Mouse (Mus musculus) adrenal gland, adult 18-20 months (tissue): ENCODE results near the gene Gm10447. TPM values are rescaled to one million over a fixed set of nuclear protein-coding genes. Genes with fewer than 3 reads are reported as not detected.
"Not testable (repeated sequence)": the region's sequence is repeated elsewhere in the genome, so short reads cannot be mapped to it uniquely, and the experiment has no call there.

Experiments used
- DNase-seq, 2 experiments: peaks; one replicate each; pipeline ENCODE4 v3.0.0; 2021 to 2022; ENCODE audit warnings: low spot score in 2 of 2
- total RNA-seq, 2 experiments: library from RNA; stranded (reverse); gene quantifications; 1 replicate in 1 of 2; 2 replicates in 1 of 2; pipeline ENCODE4 v1.2.3; 2021

Gene Gm10447
- total RNA-seq, 2 experiments from 2014 or later, result 0.27 TPM; not detected in 1

DNA sequence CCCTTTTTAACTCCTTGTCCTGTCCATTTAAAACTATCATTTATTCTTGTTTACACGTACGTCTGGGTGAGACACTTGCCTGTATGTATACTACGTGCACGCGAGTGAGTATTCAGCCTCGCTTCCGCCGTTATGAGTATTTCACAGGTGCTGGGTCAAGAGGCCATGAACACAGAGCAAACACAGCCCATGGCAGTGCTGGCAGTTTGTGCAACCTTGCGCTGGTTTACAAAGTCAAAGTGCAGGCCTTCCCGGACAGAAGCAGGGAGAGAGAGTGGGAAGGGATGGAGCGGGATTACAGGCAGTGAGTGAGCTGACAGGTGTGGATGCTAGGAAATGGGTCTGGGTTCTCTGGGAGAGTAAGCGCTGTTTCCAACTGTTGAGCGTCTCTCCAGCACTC is 10.7 kb downstream of the Gm10447 start:
- DNase-seq, result no peak

DNA sequence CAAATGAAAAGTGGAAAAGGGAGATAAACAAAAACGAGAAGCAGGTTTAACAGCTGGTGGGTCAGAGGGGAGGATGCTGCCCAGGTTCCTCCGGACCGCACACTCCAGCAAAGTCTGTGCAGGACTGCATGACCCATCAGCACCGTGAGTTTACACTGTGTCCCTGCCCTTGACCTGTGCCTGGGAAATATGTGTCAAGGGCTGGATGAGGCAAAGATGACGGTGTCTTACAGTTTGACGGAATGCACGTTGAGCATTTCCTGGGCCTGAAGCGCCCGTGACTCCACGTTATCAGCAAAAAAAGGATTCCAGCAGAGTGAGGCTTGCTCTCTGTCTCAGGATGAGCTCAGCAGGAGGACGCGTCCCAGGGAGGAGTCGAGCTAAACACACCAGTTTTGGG is 11.3 kb downstream of the Gm10447 start:
- DNase-seq, result no peak

DNA sequence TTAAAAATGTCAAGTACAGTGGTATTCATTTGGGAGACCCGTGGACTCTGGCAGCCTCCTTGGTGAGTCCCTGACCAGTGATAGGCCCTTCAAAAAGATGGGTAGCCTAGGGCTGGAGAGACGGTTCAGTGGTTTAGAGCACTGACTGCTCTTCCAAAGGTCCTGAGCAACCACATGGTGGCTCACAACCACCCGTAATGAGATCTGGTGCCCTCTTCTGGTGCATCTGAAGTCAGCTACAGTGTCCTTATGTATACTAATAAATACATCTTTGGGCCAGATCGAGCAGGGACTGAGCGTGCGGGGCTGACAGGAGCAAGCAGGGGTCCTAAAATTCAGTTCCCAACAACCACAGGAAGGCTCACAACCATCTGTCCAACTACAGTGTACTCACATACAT is 13.0 kb downstream of the Gm10447 start:
- no peak for DNase-seq

DNA sequence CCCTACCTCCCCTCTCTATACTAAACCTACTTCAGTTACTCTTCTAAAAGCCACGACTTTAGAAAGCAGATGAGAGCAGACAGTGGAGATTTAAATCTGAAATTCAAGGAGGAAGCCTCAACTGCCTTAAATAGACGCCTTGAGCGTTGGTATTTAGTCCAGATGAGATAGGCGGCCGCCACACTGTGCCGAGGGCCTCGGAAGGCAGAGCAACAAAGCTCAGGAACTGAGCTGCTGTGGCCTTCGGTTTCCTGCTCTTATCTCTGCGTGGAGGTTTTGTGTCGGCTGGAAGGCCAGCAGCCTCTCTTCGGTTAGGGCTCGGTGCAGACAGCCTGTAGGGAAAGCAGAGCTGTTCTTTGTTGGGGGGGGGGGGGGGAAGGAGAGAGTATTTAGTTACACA is 15.0 kb downstream of the Gm10447 start:
- DNase-seq, result no peak

DNA sequence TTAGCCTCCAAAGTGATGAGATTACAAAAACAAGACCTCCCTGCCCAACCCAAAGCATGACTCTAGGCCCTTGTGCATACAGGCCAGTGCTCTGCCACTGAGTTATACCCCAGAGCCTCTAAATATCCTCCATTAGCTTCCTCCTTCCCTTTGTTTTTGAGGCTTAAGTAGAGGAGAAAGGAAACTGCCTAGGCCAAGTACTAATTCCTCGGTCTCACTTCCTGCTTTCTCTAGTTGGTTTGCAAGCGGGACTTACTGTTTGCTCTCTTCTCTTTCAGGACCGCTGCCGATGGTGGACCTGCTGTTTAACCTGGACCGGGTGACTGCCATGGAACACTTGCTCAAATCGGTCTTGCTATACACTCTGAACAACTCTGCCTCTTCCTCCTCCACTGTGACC is 20.6 kb downstream of the Gm10447 start:
- DNase-seq, result no peak

DNA sequence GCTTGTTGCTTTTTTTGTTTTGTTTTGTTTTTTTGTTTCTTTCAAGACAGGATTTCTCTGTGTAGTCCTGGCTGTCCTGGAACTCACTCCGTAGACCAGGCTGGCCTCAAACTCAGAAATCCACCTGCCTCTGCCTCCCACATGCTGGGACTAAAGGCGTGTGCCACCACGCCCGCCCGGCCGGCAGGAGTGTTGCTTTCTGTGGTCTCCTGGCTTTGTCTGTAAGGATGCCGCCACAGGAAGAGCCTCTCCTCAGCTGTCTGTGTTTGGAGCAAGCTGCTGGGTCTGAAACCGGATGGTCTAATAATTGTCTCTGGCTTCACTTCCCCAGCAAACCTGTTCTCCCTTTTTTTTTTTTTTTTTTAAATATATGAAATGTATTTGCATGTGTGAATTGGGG is 21.4 kb downstream of the Gm10447 start:
- no peak for DNase-seq

DNA sequence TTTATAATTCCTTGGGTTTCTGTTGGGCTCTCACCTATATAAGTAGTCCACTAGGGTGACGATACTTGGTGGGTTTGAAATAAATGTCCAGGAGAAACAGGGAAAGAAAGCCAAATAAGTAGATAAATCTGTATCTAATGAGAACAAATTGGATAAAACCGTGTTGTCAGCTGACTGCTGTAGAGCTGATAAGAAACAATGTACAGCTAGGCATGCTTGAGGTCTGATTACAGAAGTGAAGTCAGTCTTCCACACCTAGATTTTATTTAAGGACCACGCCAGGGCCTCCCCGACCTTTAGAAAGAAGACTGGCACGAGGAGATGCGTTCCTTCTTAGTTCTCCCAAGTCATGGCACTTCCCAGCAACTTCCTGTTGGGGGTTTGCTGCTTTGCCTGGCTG is 23.9 kb downstream of the Gm10447 start:
- no peak for DNase-seq

DNA sequence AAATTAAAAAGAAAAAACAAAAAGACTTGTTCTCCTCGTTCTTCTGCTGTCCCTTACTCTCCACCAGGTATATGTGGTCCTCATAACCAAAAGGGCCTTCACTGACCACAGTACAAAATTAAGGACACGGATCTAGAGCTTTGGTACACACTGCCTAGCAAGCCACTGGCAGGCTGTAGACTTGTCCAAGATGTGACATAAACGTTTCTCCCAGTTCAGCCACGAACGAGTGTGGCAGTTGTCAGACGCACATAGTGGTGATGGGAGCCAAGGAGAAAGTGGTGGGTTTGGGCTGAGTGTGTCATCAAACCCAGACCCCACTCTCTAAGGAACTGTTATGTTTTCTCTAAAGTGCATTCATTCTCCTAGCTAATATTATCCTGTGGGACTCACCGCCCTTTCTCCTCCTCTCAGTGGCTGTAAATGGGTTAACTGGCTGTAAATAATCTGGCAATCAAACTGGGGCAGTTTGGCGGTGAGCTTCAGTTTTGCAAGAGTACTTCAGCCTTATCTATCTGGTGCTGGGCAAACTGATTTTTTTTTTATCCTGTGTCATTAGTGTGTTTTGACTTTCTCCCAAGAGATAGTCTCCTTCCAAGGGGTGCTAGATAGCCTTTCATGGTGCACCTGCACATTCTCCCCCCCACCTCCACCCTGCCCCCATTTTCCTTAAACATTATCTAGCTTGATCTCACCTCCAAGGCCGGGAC is 25.4 kb downstream of the Gm10447 start:
- peak in 1 of 2 experiments; percentile 29 for DNase-seq

DNA sequence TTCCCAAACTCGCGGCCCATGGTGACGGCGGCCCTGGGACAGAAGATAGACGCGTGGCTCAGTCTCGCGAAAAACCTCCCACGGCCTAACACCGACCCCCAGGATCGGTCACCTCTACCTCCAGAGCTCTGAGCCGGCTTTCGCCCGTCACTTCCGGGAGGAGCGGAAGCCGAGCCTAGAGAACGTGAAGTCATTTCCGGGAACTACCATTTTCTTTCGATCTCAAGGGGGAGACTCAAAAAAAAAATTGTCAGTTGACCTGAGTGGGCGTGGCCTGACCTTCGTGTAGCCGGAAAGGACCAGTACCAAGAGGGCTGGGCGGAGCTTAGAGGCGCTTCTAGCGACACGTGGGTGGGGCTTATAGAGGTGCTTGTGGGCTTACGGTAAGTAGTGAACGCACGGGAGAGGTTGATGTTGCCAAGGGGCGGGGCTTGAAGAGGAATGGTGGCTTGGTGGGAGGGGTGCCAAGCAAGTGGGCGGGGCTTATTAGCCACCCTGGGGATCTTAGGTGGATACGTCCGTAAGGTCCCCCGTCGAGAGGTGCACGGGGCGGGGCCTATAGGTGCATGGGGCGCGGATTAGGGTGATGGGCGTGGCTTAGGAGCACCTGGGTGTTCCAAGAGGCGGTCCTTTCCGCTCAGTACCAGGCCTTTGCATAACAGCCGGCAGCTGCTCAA is 26.1 kb downstream of the Gm10447 start, which contains the start of the genes Uqcrq and Gdf9:
Gene Uqcrq, minus strand, starts transcription at position 162 of the 677 bp plus-strand sequence.
Gene Gdf9, plus strand, starts transcription at position 354 of the 677 bp plus-strand sequence.
- peak; percentile 90 to 95 for DNase-seq

DNA sequence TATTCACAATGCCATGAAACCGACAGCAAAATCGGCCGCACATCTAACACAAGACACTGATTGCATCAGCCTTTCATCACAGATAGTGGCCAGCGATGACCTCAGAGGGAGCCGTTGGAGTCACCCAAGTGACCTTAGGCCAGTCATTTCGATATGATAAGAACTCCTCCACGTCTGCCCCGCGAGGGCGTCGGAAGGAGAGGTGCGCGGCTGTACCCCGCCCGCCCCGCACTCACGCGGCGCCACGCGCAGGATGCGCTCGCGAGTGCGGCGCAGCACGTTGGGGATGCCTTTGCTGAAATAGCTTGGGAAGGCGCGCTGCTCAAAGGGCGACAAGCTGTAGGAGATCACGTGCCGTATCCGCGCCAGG is 26.6 kb downstream of the Gm10447 start:
- DNase-seq, result peak in 1 of 2 experiments; percentile 63

DNA sequence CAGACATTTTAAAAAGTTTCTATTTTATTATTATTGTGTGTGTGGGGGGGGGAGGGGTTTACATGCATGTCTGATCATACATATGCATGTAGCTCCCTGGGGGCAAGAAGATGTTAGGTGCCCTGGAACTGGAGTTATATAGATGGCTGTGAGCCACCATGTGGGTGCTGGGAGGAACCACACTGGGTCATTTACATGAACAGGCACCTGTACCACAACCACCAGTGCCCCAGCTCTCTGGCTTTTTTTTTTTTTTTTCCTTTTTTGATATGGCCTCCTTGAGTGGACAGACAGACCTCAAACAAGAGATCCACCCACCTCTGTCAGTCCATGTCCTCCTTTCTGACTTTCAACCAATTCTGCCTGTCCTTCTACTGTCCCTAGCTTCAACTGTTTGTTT is 27.7 kb downstream of the Gm10447 start:
- no peak for DNase-seq

DNA sequence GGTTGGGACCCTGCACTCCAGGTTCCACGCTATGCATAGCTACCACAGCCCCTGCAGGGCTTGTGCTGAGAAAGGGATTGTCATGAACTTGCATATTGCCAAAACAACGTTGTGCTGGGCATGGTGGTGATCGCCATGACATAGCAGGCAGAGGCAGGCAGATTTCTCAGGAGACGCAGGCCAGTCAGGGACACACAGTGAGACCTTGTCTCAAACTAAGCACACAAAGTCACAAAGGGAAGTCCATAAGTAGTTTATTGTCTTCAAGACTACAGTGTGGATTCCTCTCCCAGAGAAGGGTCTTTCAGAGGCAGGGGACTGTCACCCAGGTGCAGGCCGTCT is 28.2 kb downstream of the Gm10447 start:
- DNase-seq, result no peak

DNA sequence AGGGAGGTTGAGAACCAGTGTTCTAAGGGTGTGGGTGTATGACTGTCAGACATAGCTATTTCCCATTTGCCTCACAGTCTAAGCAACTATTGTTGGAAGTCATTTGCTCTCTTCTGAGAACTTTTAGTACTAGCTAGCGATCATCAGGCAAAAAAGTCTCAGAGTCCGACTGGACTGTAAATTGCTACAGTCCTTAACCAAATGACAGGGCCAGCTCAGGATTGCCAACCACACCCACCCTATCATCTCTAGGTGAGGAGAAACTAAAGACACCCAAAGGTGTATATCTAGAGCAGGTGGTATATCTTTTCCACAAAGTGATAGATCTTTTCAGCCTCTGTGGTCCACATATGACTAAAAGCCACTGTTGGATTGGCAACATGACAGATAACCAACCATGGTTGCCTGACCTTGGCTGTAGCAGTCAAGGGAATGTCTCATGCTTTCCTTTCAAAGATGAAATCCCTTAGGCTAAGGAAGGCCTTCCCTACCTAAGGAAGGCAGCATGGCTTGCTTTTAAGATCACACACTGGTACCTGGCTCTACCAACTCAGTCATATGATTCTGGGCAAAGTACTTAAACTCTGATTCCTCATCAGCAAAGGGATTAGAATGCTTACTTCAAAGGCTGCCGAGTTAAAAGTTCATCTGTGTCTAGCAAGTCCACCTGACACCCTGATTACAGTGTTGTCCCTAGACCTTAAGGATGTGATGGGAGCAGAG is 28.8 kb downstream of the Gm10447 start:
- no peak for DNase-seq

DNA sequence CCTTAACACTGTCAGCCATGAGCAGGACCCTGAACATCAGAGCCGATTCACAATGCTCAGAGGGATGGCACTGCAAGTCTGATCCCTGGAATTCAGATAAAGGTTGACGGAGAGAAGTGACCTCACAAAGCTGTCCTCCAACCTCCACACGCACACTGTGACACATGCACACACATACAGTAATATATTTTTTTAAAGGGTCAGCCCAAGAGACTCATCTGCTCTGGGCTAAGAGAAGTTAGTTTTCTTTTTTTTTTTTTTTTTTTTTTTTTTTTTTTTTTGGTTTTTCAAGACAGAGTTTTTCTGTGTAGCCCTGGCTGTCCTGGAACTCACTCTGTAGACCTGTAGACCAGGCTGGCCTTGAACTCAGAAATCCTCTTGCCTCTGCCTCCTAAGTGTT is 30.0 kb downstream of the Gm10447 start:
- DNase-seq, result not testable (repeated sequence)

DNA sequence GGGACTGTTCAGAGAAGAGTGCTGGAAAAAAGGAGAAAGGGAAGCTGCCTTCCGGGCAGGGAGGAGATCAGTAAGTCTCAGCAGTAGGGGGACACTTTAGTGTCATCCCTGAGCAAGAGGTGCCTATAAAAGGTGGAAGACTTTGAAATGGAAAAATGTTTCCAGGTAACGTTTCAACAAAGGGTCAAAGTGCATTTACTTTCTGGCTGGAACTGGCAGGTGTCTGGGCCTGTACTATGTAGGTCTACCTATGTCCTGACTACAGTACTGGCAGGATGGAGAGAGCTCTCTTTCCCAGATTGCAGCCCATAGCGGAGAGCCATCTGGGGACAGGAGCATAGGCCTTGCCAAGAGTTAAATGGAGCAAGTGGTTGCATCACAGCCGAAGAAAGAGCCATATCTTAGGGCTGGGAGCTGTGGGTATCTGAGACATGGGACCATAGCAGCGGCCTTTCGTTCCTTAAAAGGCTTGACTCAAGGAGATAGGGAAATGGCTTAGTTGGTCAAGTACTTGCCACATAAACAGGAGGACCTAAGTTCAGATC is 31.1 kb downstream of the Gm10447 start:
- DNase-seq, result no peak

DNA sequence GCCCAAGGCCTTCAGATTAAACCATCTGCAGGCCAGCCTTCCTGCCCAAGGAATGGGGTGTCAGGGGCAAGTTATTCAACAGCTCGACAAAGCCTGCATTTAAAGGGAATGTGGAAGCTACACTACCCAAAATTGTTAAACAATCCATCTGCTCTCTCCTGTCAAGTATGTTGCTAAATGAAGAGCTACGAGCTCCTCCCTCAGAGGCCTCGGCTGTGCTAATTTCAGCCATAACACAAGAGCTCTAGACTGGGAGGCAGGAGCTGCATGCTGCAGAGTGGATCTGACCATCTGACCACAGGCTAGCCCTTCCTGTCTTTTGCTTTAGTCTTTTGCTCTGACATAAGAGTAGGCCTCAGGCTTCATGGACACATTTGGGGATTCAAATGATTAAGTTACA is 31.7 kb downstream of the Gm10447 start:
- DNase-seq, result no peak

DNA sequence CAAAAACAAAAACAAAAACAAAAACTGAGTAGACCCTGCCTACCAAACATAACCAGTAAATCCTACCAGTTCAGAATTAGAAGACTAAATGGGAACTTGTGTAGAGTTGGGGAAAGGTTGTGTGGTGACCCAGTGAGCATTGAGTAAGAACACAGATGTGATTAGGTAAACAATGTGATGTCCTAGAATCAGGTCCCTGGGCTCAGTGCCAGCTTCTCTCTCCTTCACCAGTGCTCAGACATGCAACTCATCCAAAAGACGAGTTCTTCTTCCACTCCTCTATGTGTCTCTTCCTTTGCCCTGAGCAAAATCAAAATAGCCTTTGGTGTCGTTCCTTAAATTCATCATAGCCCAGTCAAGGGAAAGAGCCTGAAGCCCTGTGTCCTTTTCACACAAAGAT is 32.1 kb downstream of the Gm10447 start:
- DNase-seq, result no peak

DNA sequence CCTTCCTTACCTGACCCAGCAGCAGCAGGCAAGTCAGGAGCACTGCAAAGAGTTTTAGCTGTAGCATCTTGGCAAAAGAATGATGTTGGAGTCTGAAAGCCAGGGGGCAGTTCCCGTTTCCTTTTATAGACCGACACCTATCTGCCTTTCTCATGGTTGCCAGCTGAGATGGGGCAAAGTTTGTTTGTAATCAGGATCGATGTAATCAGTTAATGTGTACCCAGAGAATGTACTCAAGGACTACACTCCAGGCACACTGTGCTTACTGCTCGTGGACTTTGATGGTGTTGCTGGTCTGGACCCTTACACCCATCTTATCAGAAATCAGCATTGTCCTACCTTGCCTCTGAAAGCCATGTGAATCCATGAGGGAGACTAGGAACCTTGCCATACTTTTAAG is 33.9 kb downstream of the Gm10447 start, which contains the start of gene Leap2:
Gene Leap2, minus strand, starts transcription at position 135 of the 400 bp plus-strand sequence.
- DNase-seq, result no peak

DNA sequence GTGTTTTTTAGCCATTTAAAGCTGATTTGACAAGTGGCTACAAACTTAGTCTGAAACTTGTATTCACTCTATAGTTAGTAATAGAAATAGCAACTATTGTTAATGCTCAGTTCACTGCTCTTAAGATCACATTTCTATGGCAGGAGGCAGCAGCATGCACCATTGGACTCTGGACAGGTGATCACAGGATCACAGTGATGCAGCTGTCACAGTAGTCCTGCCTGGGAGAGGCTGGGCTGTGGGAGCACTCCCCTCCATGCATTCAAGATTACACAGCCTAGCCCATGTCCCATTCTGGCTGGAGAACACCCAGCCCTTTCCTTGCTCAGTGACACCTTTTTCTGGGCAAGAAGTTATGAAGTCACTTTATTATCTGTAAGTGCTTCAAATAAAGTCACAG is 38.9 kb downstream of the Gm10447 start:
- DNase-seq, result no peak

DNA sequence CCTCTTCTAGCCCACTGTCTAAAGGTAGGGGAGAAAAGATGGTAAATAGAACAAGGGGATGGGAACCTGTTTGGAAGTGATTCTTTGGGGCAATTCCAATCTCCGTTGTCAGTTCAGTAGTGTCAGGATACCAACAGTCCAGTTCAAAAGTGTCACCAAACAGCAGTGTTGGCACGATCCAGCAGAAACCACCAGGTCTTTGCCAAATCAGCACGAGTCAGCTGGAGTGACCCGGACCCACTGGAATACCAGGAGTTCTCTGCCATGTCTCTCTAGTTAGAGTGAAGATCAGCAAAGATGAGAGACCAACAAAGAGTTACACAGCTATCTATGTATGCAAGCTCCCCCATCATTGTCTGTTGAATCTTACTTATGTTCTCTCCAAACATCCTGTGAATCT is 43.0 kb downstream of the Gm10447 start:
- DNase-seq, result no peak

DNA sequence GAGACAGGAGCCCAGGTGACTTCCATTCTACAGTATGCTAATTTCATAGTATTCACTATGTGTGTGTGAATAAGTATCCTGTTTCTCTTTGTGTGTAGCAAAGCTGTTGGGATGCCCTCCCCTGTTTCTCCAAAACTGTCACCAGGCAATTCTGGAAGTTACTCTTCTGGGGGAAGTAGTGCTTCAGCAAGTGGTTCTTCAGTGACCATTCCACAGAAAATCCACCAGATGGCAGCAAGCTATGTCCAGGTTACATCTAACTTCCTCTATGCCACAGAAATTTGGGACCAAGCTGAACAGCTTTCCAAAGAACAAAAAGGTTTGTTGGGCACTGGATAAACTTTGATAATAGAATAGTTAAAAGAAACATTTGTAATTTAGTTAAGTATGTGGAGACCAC is 45.2 kb downstream of the Gm10447 start:
- no peak for DNase-seq
